Mouse (Mus musculus): Measurements from ENCODE around the gene Inhbb. TPM values are rescaled to one million over a fixed set of nuclear protein-coding genes. Genes with fewer than 3 reads are reported as not detected.
A peak's percentile ranks its signal among the peaks of the same experiment; 100 is the strongest.

Inhbb gene
- polyA plus RNA-seq, 1 experiment from 2014 or later, result 2.4 TPM

- 71% methylated on average over 2 of the region's 2 CpGs for WGBS
- H3K4me1 ChIP-seq, result no peaks in the 10 kb centered on the region
- no peaks in the 10 kb centered on the region for H3K9me3 ChIP-seq (replicated peaks)
- no peaks in the 10 kb centered on the region for H3K27me3 ChIP-seq (replicated peaks)
- no peak overlapping the region for H3K27ac ChIP-seq (replicated peaks)
- no peak overlapping the region for H3K4me3 ChIP-seq (replicated peaks)
- H3K4me2 ChIP-seq, result no peak overlapping the region
- H3K36me3 ChIP-seq, result no peaks in the 10 kb centered on the region
- H3K9ac ChIP-seq (replicated peaks), result no peak overlapping the region
- ATAC-seq (ENCODE audit: low FRiP score), result no peak
Measured at GRCm38 (mm10) chr1:119398640-119399039, 23.4 kb downstream of the Inhbb start.

- ATAC-seq (ENCODE audit: low FRiP score), result no peak
- no peak overlapping the region for H3K9ac ChIP-seq (replicated peaks)
- 82% methylated on average over 7 of the region's 7 CpGs for WGBS
- no peaks in the 10 kb centered on the region for H3K4me1 ChIP-seq
- H3K27me3 ChIP-seq (replicated peaks), result no peaks in the 10 kb centered on the region
- no peaks in the 10 kb centered on the region for H3K36me3 ChIP-seq
- no peak overlapping the region for H3K4me2 ChIP-seq
- no peak overlapping the region for H3K27ac ChIP-seq (replicated peaks)
- H3K4me3 ChIP-seq (replicated peaks), result no peak overlapping the region
- H3K9me3 ChIP-seq (replicated peaks), result no peaks in the 10 kb centered on the region
Measured at GRCm38 (mm10) chr1:119397839-119398238, 24.2 kb downstream of the Inhbb start.

DNA sequence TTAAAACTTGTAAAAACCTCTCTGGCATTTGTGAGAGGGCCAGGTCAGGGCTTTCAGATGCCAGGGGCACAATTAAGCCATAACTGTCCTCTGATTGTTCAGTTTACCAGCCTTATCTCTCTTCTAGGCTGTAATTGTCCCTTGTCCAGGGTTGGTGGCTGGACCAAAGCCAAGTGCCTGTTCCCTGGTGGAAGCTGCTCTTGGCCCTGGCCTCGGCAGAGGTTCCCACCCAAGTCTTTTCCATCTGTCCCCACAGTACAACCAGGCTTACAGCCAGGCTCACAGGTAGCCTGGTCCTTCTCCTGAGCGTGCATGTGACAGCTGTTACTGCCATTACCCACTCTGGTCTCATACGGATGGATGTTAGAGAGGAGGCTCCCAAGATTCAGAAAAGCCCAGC is 30.7 kb downstream of the Inhbb start:
- H3K4me1 ChIP-seq, result peaks cover 22% of the 10 kb centered on the region
- 51% methylated on average over 3 of the region's 3 CpGs for WGBS
- no peak for ATAC-seq (ENCODE audit: low FRiP score)
- H3K36me3 ChIP-seq, result no peaks in the 10 kb centered on the region
- no peak overlapping the region for H3K9ac ChIP-seq (replicated peaks)
- no peak overlapping the region for H3K27ac ChIP-seq (replicated peaks)
- no peak overlapping the region for H3K4me3 ChIP-seq (replicated peaks)
- H3K9me3 ChIP-seq (replicated peaks), result no peaks in the 10 kb centered on the region
- H3K27me3 ChIP-seq (replicated peaks), result 0 out of 2 replicates have a peak, but pooled peaks cover 4% of the 10 kb centered on the region
- H3K4me2 ChIP-seq, result no peak overlapping the region

DNA sequence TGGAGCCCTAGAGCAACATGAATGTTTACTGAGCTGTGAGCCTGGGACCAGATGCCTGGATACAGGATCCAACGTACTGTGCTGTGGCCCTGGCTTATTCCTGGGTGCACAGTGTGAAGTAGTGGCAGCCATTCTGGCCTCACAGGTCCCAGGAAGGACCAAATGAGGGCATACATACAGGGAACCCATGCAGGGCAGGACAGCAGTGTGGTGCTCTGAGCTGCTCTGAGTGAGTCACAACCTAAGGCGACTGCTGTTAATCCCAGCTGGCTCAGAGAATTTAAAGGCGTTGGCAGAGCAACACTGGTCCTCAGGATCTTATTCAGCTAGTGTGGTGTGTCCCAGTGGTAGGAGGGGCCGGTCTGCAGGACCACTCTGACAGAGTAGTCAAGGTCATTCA is 31.4 kb downstream of the Inhbb start:
- 0 out of 2 replicates have a peak, but pooled peaks cover 4% of the 10 kb centered on the region for H3K27me3 ChIP-seq (replicated peaks)

GRCm38 (mm10) chr1:119389771-119390500 is 32.1 kb downstream of the Inhbb start:
- H3K9ac ChIP-seq (replicated peaks), result no peak overlapping the region
- peak overlapping the region; percentile 71 for H3K27ac ChIP-seq (replicated peaks)
- H3K36me3 ChIP-seq, result no peaks in the 10 kb centered on the region
- no peaks in the 10 kb centered on the region for H3K9me3 ChIP-seq (replicated peaks)
- H3K4me2 ChIP-seq, result no peak overlapping the region
- 0 out of 2 replicates have a peak, but pooled peaks cover 4% of the 10 kb centered on the region for H3K27me3 ChIP-seq (replicated peaks)
- no peak overlapping the region for H3K4me3 ChIP-seq (replicated peaks)
- 45% methylated on average over 7 of the region's 7 CpGs for WGBS
- ATAC-seq (ENCODE audit: low FRiP score), result no peak
- peaks cover 22% of the 10 kb centered on the region for H3K4me1 ChIP-seq

More for the DNA sequence above, 31.4 kb downstream of the Inhbb start:
- no peak overlapping the region for H3K4me3 ChIP-seq (replicated peaks)
- H3K9me3 ChIP-seq (replicated peaks), result no peaks in the 10 kb centered on the region
- H3K27ac ChIP-seq (replicated peaks), result no peak overlapping the region
- no peak for ATAC-seq (ENCODE audit: low FRiP score)
- no peak overlapping the region for H3K9ac ChIP-seq (replicated peaks)
- no peaks in the 10 kb centered on the region for H3K36me3 ChIP-seq
- peaks cover 22% of the 10 kb centered on the region for H3K4me1 ChIP-seq
- WGBS, result 54% methylated on average over 4 of the region's 4 CpGs
- H3K4me2 ChIP-seq, result no peak overlapping the region

- H3K4me1 ChIP-seq, result peaks cover 22% of the 10 kb centered on the region
- no peaks in the 10 kb centered on the region for H3K9me3 ChIP-seq (replicated peaks)
- no peak overlapping the region; the same call in 1 of the 2 replicates for H3K9ac ChIP-seq (replicated peaks)
- WGBS, result 3% methylated on average over 19 of the region's 19 CpGs
- peak overlapping the region; percentile 71 for H3K27ac ChIP-seq (replicated peaks)
- H3K36me3 ChIP-seq, result no peaks in the 10 kb centered on the region
- ATAC-seq (ENCODE audit: low FRiP score), result peak; percentile 82
- 0 out of 2 replicates have a peak overlapping the region, but pooled peaks have one; percentile 18 for H3K4me3 ChIP-seq (replicated peaks)
- 0 out of 2 replicates have a peak, but pooled peaks cover 4% of the 10 kb centered on the region for H3K27me3 ChIP-seq (replicated peaks)
- H3K4me2 ChIP-seq, result peak overlapping the region; percentile 56
Measured at GRCm38 (mm10) chr1:119388664-119389396, 33.2 kb downstream of the Inhbb start.

DNA sequence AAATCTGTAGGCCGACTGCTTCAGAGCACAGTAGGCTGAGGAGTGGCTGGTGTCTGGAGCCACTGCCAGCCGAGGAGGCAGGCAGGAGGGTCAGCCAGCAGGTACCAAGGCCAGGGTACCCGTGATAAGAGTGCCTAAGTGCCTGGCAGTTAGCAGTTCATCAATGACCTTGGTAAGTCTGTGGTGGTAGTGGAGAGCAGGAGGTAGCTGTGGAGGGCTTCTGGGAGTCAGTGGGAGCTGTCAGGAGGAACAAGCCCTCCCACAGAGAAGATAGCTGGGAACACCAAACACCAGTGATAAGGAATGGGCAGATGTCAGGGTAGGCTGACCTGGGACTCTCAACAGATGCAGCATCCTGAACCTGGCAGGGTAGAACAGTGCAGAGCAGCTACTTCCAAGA is 35.7 kb downstream of the Inhbb start:
- WGBS, result 91% methylated on average over 3 of the region's 3 CpGs
- H3K4me2 ChIP-seq, result no peak overlapping the region
- no peak overlapping the region for H3K9ac ChIP-seq (replicated peaks)
- no peak for ATAC-seq (ENCODE audit: low FRiP score)
- no peaks in the 10 kb centered on the region for H3K36me3 ChIP-seq
- no peak overlapping the region for H3K4me3 ChIP-seq (replicated peaks)
- no peak overlapping the region for H3K27ac ChIP-seq (replicated peaks)
- no peaks in the 10 kb centered on the region for H3K9me3 ChIP-seq (replicated peaks)
- peaks cover 20% of the 10 kb centered on the region for H3K4me1 ChIP-seq
- no peaks in the 10 kb centered on the region for H3K27me3 ChIP-seq (replicated peaks)

DNA sequence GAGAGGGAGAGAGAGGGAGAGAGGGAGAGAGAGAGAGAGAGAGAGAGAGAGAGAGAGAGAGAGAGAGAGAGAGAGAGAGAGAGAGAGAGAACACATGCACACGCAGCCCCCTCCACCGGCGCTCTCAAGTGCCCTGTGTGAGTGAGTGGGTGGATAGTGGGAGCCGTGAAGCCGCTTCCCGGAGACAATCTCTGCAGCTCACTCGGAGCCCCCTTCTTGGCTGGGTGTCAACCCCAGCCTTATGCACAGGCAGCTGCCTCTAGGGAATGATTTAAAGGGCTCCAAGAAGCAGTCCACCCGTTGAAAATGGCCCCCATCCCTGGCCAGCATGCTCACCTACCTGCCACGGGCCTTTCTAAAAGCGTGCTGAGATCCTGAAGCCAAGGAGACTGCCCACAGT is 38.1 kb downstream of the Inhbb start:
- Histone ChIP-seq H3K4me1 (peaks cover 5% of the 10 kb centered on the region), H3K4me3 (replicated peaks) (no peak overlapping the region), H3K36me3 (no peaks in the 10 kb centered on the region), H3K27me3 (replicated peaks) (no peaks in the 10 kb centered on the region), H3K4me2 (no peak overlapping the region), H3K27ac (replicated peaks) (no peak overlapping the region), H3K9ac (replicated peaks) (no peak overlapping the region), H3K9me3 (replicated peaks) (no peaks in the 10 kb centered on the region)
- no peak for ATAC-seq (ENCODE audit: low FRiP score)
- 43% methylated on average over 10 of the region's 10 CpGs for WGBS

DNA sequence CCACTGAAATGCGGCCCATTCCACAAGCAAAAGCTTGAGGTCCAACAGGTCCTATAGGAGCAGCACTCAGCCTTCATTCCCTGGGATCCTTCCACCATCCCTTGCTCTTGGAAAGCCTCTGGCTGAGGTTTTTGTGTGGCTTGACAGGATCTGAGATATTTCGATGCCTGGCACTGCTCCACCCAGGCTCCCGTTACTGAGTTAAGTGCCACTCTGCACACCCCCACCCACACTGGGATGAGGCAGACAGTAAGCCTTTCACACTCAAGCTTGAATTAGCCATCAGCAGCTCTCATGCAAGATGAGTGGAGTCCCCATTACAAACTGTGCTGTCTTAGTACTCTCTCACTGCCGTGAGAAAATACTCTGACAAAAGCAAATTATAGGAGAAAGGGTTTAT is 41.4 kb downstream of the Inhbb start:
- H3K9ac ChIP-seq (replicated peaks), result no peak overlapping the region
- no peak for ATAC-seq (ENCODE audit: low FRiP score)
- no peaks in the 10 kb centered on the region for H3K36me3 ChIP-seq
- no peak overlapping the region for H3K4me2 ChIP-seq
- H3K4me1 ChIP-seq, result no peaks in the 10 kb centered on the region
- WGBS, result 87% methylated on average over 4 of the region's 4 CpGs
- H3K27me3 ChIP-seq (replicated peaks), result no peaks in the 10 kb centered on the region
- H3K4me3 ChIP-seq (replicated peaks), result no peak overlapping the region
- no peaks in the 10 kb centered on the region for H3K9me3 ChIP-seq (replicated peaks)
- no peak overlapping the region for H3K27ac ChIP-seq (replicated peaks)

DNA sequence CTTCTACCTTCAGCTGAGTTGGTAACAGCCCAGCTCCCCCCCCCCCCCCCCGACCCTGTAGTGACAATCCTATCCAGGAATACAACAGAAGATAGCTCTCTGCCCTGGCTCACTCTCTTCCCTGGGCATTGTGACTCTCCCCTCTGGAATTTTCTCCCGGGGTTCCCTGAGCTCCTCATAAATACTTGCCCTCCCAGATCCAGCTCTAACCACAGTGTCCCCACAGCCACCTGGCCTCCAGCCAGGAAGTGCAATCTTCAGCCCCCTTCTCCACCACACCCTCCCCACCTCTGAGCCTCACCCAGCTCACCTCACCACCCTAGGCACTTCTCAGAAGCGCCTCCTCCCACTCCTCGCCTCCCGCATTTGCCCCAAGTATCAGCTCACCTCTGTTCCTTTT is 46.7 kb downstream of the Inhbb start:
- Histone ChIP-seq H3K9me3 (replicated peaks) (no peaks in the 10 kb centered on the region), H3K27me3 (replicated peaks) (no peaks in the 10 kb centered on the region), H3K36me3 (no peaks in the 10 kb centered on the region), H3K4me2 (no peak overlapping the region), H3K27ac (replicated peaks) (no peak overlapping the region), H3K9ac (replicated peaks) (no peak overlapping the region), H3K4me1 (no peaks in the 10 kb centered on the region), H3K4me3 (replicated peaks) (no peak overlapping the region)
- no peak for ATAC-seq (ENCODE audit: low FRiP score)
- WGBS, result 69% methylated on average over 5 of the region's 5 CpGs

- no peaks in the 10 kb centered on the region for H3K36me3 ChIP-seq
- no peak overlapping the region for H3K4me3 ChIP-seq (replicated peaks)
- no peak overlapping the region for H3K4me2 ChIP-seq
- no peaks in the 10 kb centered on the region for H3K4me1 ChIP-seq
- no peak for ATAC-seq (ENCODE audit: low FRiP score)
- H3K9ac ChIP-seq (replicated peaks), result no peak overlapping the region
- WGBS, result 36% methylated on average over 12 of the region's 12 CpGs
- no peak overlapping the region for H3K27ac ChIP-seq (replicated peaks)
- H3K27me3 ChIP-seq (replicated peaks), result no peaks in the 10 kb centered on the region
- H3K9me3 ChIP-seq (replicated peaks), result no peaks in the 10 kb centered on the region
Measured at GRCm38 (mm10) chr1:119367546-119367945, 54.5 kb downstream of the Inhbb start.

DNA sequence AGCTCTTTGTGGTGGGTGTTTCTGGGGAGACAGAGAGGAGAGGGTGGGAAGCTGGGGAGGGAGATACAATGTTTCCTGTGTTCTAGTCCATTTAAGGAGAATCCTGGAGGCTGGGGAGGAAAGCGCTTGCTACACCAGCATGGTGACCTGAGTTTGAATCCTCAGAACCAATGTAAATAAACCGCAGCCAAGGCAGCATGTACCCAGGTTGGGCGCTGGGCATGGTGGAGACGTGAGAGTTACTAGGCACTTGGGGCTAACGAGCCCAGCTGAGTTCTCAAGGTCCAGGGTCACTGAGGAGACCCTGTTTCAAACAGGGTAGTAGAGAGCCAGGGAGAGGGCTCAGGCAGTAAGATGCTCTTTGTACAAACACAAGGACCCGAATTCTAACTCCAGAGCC is 55.7 kb downstream of the Inhbb start:
- Histone ChIP-seq H3K27me3 (replicated peaks) (no peaks in the 10 kb centered on the region), H3K36me3 (no peaks in the 10 kb centered on the region), H3K4me2 (no peak overlapping the region), H3K9ac (replicated peaks) (no peak overlapping the region), H3K27ac (replicated peaks) (no peak overlapping the region), H3K9me3 (replicated peaks) (no peaks in the 10 kb centered on the region), H3K4me3 (replicated peaks) (no peak overlapping the region), H3K4me1 (no peaks in the 10 kb centered on the region)
- no peak for ATAC-seq (ENCODE audit: low FRiP score)
- WGBS, result 69% methylated on average over 6 of the region's 6 CpGs
